14 mouse cellular contexts compared by ENCODE assay signal in the genomic region with DNA sequence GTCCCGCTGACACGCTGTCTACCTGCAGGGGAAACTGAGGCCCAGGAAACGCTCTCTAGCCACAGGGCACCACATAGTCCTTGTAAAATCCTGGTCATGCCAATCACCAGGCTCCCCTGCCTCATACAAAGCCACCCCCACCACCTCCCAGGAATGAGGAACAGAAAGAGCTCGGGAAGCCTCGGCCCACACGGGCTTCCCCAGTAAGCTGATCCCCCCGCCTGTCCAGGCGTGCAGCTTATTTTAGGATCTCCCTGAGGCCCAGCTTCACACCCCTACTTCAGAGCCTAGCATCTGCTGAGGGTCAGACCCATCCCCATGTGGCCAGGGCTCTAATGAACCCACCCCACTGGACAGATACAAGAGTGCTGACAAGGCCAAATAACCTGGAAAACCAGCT. TPM values are rescaled to one million over a fixed set of nuclear protein-coding genes. Genes with fewer than 3 reads are reported as not detected.
A peak's percentile ranks its signal among the peaks of the same experiment; 100 is the strongest.
DNase-seq lines count a peak whose midpoint lies in the region; ATAC-seq and TF ChIP-seq lines count a peak whose summit lies in the region.
"Had no signal": no experiment of that assay in that cellular context is flagged by ENCODE, and none has a peak within 500 bp of the region (broad histone marks: within the 10 kb centered on the region; RNA-seq: fewer than 3 reads in every experiment).

No protein-coding gene starts in this region.

- no peak overlapping the region for H3K4me3 ChIP-seq in intestine, embryonic 15.5 days (replicated peaks)
- no peak overlapping the region for H3K4me3 ChIP-seq in intestine, postnatal 0 days (ENCODE audit: low read depth, low read length)
- H3K4me3 ChIP-seq in embryonic facial prominence, embryonic 15.5 days (replicated peaks): no peak overlapping the region
- peak overlapping the region; percentile 80; the same call in 1 of the 2 replicates for H3K4me3 ChIP-seq in hindbrain, embryonic 13.5 days
- H3K4me3 ChIP-seq in midbrain, postnatal 0 days (ENCODE audit: low read depth, low read length): no peak overlapping the region

- TF ChIP-seq CTCF in intestine, postnatal 0 days (IDR thresholded peaks at IDR 0.05; ENCODE audit: low read depth): no peak
- TF ChIP-seq CTCF in midbrain, postnatal 0 days (IDR thresholded peaks at IDR 0.05): no peak

- no peak overlapping the region for H3K9ac ChIP-seq in intestine, embryonic 15.5 days
- no peak overlapping the region for H3K9ac ChIP-seq in intestine, postnatal 0 days (ENCODE audit: low read depth, low read length)
- no peak overlapping the region for H3K9ac ChIP-seq in embryonic facial prominence, embryonic 15.5 days
- H3K9ac ChIP-seq in hindbrain, embryonic 13.5 days: peak overlapping the region; percentile 94
- H3K9ac ChIP-seq in midbrain, postnatal 0 days (replicated peaks; ENCODE audit: low read length, poor library complexity, severe bottlenecking): 0 out of 2 replicates have a peak overlapping the region, but pooled peaks have one; percentile 29

- peak overlapping the region; percentile 21; the same call in 1 of the 2 replicates for H3K4me2 ChIP-seq in intestine, embryonic 15.5 days (replicated peaks)
- no peak overlapping the region for H3K4me2 ChIP-seq in intestine, postnatal 0 days (replicated peaks; ENCODE audit: low read depth)
- no peak overlapping the region for H3K4me2 ChIP-seq in embryonic facial prominence, embryonic 15.5 days (replicated peaks)
- peak overlapping the region; percentile 72 for H3K4me2 ChIP-seq in hindbrain, embryonic 13.5 days
- 0 out of 2 replicates have a peak overlapping the region, but pooled peaks have one; percentile 13 for H3K4me2 ChIP-seq in midbrain, postnatal 0 days (ENCODE audit: low read depth, low read length, poor library complexity, severe bottlenecking)

- no peak overlapping the region for H3K27ac ChIP-seq in intestine, embryonic 15.5 days
- H3K27ac ChIP-seq in intestine, postnatal 0 days (ENCODE audit: low read depth, low read length): no peak overlapping the region
- H3K27ac ChIP-seq in embryonic facial prominence, embryonic 15.5 days (replicated peaks): peak overlapping the region; percentile 58; the same call in 1 of the 2 replicates
- H3K27ac ChIP-seq in hindbrain, embryonic 13.5 days: no peak overlapping the region
- no peak overlapping the region for H3K27ac ChIP-seq in midbrain, postnatal 0 days (ENCODE audit: low read depth, low read length)

- DNase-seq in midbrain, postnatal 0 days (ENCODE audit: low spot score): no peak
- DNase-seq in lung, postnatal 25 days (ENCODE audit: low spot score): no peak
- DNase-seq in urinary bladder, postnatal 25 days (ENCODE audit: low spot score): no peak
- DNase-seq: left cerebral cortex, postnatal 4 days; spleen, adult 18-20 months; thymus, adult 18-20 months had no signal

- ATAC-seq in intestine, embryonic 15.5 days: no peak
- no peak for ATAC-seq in intestine, postnatal 0 days
- ATAC-seq in embryonic facial prominence, embryonic 15.5 days (ENCODE audit: insufficient number of reproducible peaks, low FRiP score, low TSS enrichment, low read depth): no peak
- no peak for ATAC-seq in hindbrain, embryonic 13.5 days (ENCODE audit: low FRiP score)
- ATAC-seq in midbrain, postnatal 0 days (ENCODE audit: low FRiP score): no peak
- ATAC-seq: lung, postnatal 0 days had no signal

- peaks cover 6% of the 10 kb centered on the region; the same call in 1 of the 2 replicates for H3K27me3 ChIP-seq in intestine, embryonic 15.5 days (replicated peaks)
- peaks cover 34% of the 10 kb centered on the region for H3K27me3 ChIP-seq in intestine, postnatal 0 days (replicated peaks; ENCODE audit: control insufficient read depth, insufficient read depth, low read length)
- H3K27me3 ChIP-seq in embryonic facial prominence, embryonic 15.5 days: 0 out of 2 replicates have a peak, but pooled peaks cover 4% of the 10 kb centered on the region
- H3K27me3 ChIP-seq in hindbrain, embryonic 13.5 days: peaks cover 61% of the 10 kb centered on the region
- no peaks in the 10 kb centered on the region for H3K27me3 ChIP-seq in midbrain, postnatal 0 days (ENCODE audit: insufficient read depth, low read length)

- no peaks in the 10 kb centered on the region; the same call in 1 of the 2 replicates for H3K36me3 ChIP-seq in intestine, embryonic 15.5 days
- H3K36me3 ChIP-seq in intestine, postnatal 0 days (ENCODE audit: control insufficient read depth, insufficient read depth): no peaks in the 10 kb centered on the region
- H3K36me3 ChIP-seq in embryonic facial prominence, embryonic 15.5 days: no peaks in the 10 kb centered on the region
- H3K36me3 ChIP-seq in hindbrain, embryonic 13.5 days: peaks cover 10% of the 10 kb centered on the region; the same call in 1 of the 2 replicates
- H3K36me3 ChIP-seq in midbrain, postnatal 0 days (ENCODE audit: insufficient read depth, low read length): peaks cover 12% of the 10 kb centered on the region; the same call in 1 of the 2 replicates

- WGBS in intestine, embryonic 15.5 days: 51% methylated on average over 8 of the region's 8 CpGs
- 65% methylated on average over 8 of the region's 8 CpGs for WGBS in intestine, postnatal 0 days
- WGBS in embryonic facial prominence, embryonic 15.5 days: 21% methylated on average over 8 of the region's 8 CpGs
- WGBS in hindbrain, embryonic 13.5 days: 59% methylated on average over 8 of the region's 8 CpGs
- WGBS in midbrain, postnatal 0 days: 31% methylated on average over 8 of the region's 8 CpGs

- peaks cover 83% of the 10 kb centered on the region for H3K4me1 ChIP-seq in intestine, embryonic 15.5 days (replicated peaks)
- no peaks in the 10 kb centered on the region for H3K4me1 ChIP-seq in intestine, postnatal 0 days (replicated peaks; ENCODE audit: control insufficient read depth, insufficient read depth, low read length)
- peaks cover 78% of the 10 kb centered on the region for H3K4me1 ChIP-seq in embryonic facial prominence, embryonic 15.5 days
- H3K4me1 ChIP-seq in hindbrain, embryonic 13.5 days (replicated peaks): peaks cover 81% of the 10 kb centered on the region
- peaks cover 25% of the 10 kb centered on the region; the same call in 1 of the 2 replicates for H3K4me1 ChIP-seq in midbrain, postnatal 0 days (ENCODE audit: insufficient read depth, low read length)

- no peaks in the 10 kb centered on the region for H3K9me3 ChIP-seq in intestine, embryonic 15.5 days
- no peaks in the 10 kb centered on the region for H3K9me3 ChIP-seq in intestine, postnatal 0 days (ENCODE audit: control insufficient read depth)
- H3K9me3 ChIP-seq in embryonic facial prominence, embryonic 15.5 days (replicated peaks): no peaks in the 10 kb centered on the region
- no peaks in the 10 kb centered on the region for H3K9me3 ChIP-seq in hindbrain, embryonic 13.5 days
- no peaks in the 10 kb centered on the region for H3K9me3 ChIP-seq in midbrain, postnatal 0 days (ENCODE audit: low read length)

RNA-seq across cellular contexts. Expression of gene Cacna1h, which starts 3.0 kb away (rescaled TPM):
- polyA plus RNA-seq in intestine, embryonic 15.5 days (2015; fragmentation: Nextera tagmentation; extraction: Ambion mirVana): 4.3 and 4.6 TPM in 2 replicates
- polyA plus RNA-seq in intestine, postnatal 0 days (2015; fragmentation: Nextera tagmentation; extraction: Ambion mirVana): 1.7 and 1.9 TPM in 2 replicates
- polyA plus RNA-seq in embryonic facial prominence, embryonic 15.5 days (2015; fragmentation: Nextera tagmentation; extraction: Ambion mirVana): 4.3 and 5.7 TPM in 2 replicates
- polyA plus RNA-seq in hindbrain, embryonic 13.5 days (2015; fragmentation: Nextera tagmentation; extraction: Ambion mirVana): 9.7 and 10.2 TPM in 2 replicates
- total RNA-seq in midbrain, postnatal 0 days (2014; rRNA removed): 117 and 164 TPM in 2 replicates
- 7.6 and 9.5 TPM in 2 replicates for polyA plus RNA-seq in midbrain, postnatal 0 days (2015; fragmentation: Nextera tagmentation; extraction: Ambion mirVana)

RNA-seq across cellular contexts. Expression of gene Tekt4, which starts 23.9 kb away (rescaled TPM):
- polyA plus RNA-seq in intestine, embryonic 15.5 days (2015; fragmentation: Nextera tagmentation; extraction: Ambion mirVana): not detected in 2 replicates
- not detected in 2 replicates for polyA plus RNA-seq in intestine, postnatal 0 days (2015; fragmentation: Nextera tagmentation; extraction: Ambion mirVana)
- polyA plus RNA-seq in embryonic facial prominence, embryonic 15.5 days (2015; fragmentation: Nextera tagmentation; extraction: Ambion mirVana): 3.5 and 6.2 TPM in 2 replicates
- 1.1 and 2.0 TPM in 2 replicates for polyA plus RNA-seq in hindbrain, embryonic 13.5 days (2015; fragmentation: Nextera tagmentation; extraction: Ambion mirVana)
- 1.9 and 5.2 TPM in 2 replicates for total RNA-seq in midbrain, postnatal 0 days (2014; rRNA removed)
- polyA plus RNA-seq in midbrain, postnatal 0 days (2015; fragmentation: Nextera tagmentation; extraction: Ambion mirVana): 2.1 and 2.3 TPM in 2 replicates
- total RNA-seq: heart, postnatal 25 days; neutrophil, adult 5-6 weeks had no signal
- polyA plus RNA-seq: large intestine, adult 2 months had no signal

Comparison
In these comparisons a context has a peak if more than half of its experiments do, and no peak if none do; other contexts are left out.
1. H3K4me2 ChIP-seq: peak in intestine, embryonic 15.5 days (single experiment), hindbrain, embryonic 13.5 days (single experiment) and midbrain, postnatal 0 days (single experiment); none in intestine, postnatal 0 days (single experiment) and embryonic facial prominence, embryonic 15.5 days (single experiment).
2. H3K9ac ChIP-seq: peak in hindbrain, embryonic 13.5 days (single experiment) and midbrain, postnatal 0 days (single experiment); none in intestine, embryonic 15.5 days (single experiment), intestine, postnatal 0 days (single experiment) and embryonic facial prominence, embryonic 15.5 days (single experiment).